Mouse (Mus musculus): ENCODE results near the gene Grb2.

GRCm38 (mm10) chr11:115640978-115641663 is 67.3 kb downstream of the Grb2 start:
- no peak for TF ChIP-seq EP300 (IDR thresholded peaks at IDR 0.05; ENCODE audit: low read depth)
- no peak for TF ChIP-seq CTCF (IDR thresholded peaks at IDR 0.05; ENCODE audit: low read depth)

All from liver, postnatal 0 days (tissue).